Mouse (Mus musculus) brown adipose tissue, adult 24 weeks (tissue): ENCODE results near the gene Rhbdf1. TPM values are rescaled to one million over a fixed set of nuclear protein-coding genes. Genes with fewer than 3 reads are reported as not detected.
"Not testable (repeated sequence)": the region's sequence is repeated elsewhere in the genome, so short reads cannot be mapped to it uniquely, and the experiment has no call there.

Experiments
- H3K27ac ChIP-seq: fragments of 200-500 bp; replicated peaks from 2 replicates; pipeline ENCODE4 v1.5.1; 2012; ENCODE audit warnings: low read depth, mild to moderate bottlenecking, low read length
- H3K4me1 ChIP-seq: fragments of 200-500 bp; 2 replicates; pipeline ENCODE4 v1.6.1; 2012; ENCODE audit warnings: low read length, mixed read lengths; ENCODE audit not compliant: control insufficient read depth, insufficient read depth, insufficient read length
- H3K4me3 ChIP-seq: fragments of 200-500 bp; 2 replicates; pipeline ENCODE4 v1.5.1; 2012; ENCODE audit warnings: low read depth, mild to moderate bottlenecking, low read length, moderate library complexity; ENCODE audit not compliant: insufficient read depth
- polyA plus RNA-seq: library from polyadenylated mRNA; stranded (reverse); fragments of >200 nt; gene quantifications from 2 replicates; pipeline ENCODE4 v1.2.4, GENCODE M21; 2012; ENCODE audit not compliant: missing spikeins, insufficient read depth, insufficient read length

Rhbdf1 gene
- polyA plus RNA-seq, 1 experiment: 8.9 TPM

DNA sequence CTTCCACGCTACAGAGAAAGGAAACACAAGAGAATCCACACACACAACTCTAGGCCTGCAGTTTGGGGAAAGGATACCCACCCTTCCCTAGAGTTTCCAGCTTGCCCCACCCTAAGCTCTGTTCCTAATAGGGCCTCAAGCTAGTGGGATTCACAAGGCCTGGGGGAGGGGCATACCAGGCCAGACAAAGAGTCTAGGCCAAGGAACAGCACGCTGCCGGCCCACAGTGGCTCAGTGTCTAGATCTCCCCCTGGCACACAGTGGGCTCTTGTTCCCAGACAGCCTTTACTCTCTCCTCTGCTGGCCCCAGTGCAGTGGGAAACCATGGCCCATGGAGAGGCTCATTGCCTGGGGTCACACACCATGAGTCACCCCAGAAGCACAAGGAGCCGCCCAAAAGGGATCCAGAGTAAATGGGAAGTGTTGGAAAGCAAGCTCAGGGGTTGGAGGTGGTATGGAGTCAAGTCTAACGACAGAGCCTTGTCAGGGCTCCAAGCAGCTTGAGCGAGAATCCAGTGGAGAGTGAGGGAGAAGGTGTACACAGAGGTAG, 3.5 kb downstream of the Rhbdf1 start:
- Histone ChIP-seq H3K4me1 (peaks cover 13% of the 10 kb centered on the region), H3K4me3 (no peak overlapping the region), H3K27ac (no peak overlapping the region)

DNA sequence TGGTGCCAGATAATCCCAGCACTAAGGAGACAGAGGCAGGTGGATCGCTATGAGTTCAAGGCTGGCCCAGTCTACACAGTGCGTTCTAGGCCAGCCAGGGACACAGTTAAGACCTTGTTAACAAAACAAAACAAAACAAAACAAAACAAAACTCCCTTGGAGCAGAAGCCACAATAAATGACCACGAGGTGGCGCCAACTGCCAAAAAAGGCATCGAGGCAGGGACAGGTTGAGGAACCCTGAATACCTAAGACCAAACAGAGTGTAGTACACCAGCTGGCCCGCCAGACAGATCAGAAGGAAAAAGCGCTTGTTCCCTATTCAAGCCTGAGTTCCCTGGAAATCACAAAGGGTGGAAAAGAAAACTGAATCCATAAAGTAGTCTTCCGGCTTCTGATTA, 5.2 kb downstream of the Rhbdf1 start:
- H3K27ac ChIP-seq: no peak overlapping the region
- H3K4me1 ChIP-seq: peaks cover 5% of the 10 kb centered on the region
- H3K4me3 ChIP-seq: no peak overlapping the region

DNA sequence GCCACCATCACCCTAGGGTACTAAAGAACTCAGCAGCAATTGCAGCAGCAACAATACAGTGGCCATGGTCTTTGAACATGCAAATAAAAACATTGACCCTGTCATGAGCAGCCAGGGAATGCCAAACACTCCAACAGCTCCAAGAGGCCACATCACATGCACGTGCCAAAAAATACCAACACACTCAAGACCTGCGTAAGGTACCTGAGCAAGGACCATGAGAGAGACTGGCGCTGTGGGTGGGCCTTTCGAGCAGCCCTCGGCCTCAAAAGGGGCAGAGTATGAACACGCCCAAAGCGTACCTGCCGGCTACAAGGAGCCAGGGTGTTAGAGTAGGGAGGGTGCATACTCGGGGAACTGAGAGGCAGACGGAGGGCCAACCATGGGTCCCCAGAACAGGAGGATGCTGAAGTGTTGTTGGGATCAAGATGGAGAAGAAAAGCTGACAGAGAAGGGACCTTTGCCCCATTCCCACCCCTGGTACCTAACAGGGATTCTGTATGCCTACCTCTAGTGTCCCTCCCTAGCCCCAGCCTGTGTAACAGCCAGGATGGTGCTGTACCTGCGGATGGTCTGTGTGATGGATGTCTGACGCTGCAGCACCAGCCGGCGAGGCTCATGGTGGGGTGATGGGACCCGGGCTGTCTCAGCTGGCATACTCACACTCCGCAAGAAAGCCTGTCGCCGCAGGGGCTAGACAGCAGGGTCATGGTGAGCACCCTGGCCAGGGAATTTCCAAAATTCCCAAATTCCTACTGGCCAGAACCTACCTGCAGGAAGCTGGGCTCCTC, 6.5 kb downstream of the Rhbdf1 start:
- H3K27ac ChIP-seq: no peak overlapping the region
- no peak overlapping the region for H3K4me3 ChIP-seq
- H3K4me1 ChIP-seq: peaks cover under 1% of the 10 kb centered on the region

DNA sequence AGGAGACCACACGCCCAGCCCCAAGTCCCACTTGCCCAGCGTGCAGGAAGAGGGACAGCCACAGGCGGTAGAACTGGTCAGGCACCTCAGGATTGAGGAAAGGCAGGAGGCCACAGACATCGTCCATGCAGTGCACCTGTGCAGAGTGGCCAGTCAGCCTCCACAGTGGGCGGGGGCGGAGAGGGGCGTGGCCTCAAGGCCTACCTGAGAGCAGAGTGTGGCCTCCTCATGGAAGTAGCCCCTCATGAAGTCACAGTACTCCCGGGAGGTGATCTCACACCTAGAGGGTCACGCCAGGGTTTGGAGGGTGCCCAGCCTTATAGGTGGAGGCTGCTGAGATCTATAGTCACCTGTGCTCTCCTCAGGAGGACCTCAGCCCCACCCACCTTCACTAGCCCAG, 11.5 kb downstream of the Rhbdf1 start:
- Histone ChIP-seq H3K4me3 (no peak overlapping the region), H3K4me1 (no peaks in the 10 kb centered on the region), H3K27ac (no peak overlapping the region)

DNA sequence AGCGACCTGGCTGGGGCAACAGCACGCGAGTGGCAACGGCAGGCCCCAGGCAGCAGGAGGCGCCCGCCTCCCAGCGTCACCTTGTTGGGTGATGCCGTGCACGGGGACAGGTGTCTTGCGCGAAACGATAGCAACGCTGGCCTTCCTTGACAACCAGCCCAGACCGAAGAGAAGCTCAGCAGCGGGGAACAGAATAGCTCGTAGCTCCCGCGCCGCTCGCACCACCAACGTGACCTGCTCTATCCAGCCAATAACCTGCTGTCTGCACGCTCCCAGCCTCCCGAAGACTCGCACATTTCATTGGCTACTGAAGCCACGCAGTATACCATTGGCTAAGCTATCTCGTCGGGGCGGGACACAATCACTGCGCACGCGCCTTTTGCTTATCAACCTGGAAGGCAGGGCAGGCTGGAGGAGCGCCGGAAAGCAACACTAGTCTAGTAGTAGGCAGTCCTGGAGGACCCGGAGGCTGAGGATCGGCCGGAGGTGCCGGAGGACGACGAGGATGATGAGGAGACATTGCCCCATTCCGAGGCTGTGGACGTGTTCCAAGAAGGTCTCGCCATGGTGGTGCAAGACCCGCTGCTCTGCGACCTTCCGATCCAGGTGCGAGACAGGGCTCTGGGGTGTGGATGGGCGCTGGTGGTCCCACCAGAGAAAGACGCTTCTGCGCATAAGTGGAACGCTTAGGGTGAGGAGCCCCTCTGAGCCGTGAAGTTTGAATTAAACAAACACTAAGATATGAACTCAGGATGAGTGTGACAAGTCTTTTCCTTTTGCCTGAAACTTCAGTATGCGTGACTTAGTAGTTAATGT, 16.8 kb downstream of the Rhbdf1 start, which contains the start of gene Snrnp25:
Gene Snrnp25 (plus strand): TSS at position 358 of the 816 bp plus-strand sequence.
- Histone ChIP-seq H3K4me3 (peak within 1 kb of the TSS; percentile 70), H3K27ac (no peak within 1 kb of the TSS), H3K4me1 (no peaks in the 10 kb centered on the region)

DNA sequence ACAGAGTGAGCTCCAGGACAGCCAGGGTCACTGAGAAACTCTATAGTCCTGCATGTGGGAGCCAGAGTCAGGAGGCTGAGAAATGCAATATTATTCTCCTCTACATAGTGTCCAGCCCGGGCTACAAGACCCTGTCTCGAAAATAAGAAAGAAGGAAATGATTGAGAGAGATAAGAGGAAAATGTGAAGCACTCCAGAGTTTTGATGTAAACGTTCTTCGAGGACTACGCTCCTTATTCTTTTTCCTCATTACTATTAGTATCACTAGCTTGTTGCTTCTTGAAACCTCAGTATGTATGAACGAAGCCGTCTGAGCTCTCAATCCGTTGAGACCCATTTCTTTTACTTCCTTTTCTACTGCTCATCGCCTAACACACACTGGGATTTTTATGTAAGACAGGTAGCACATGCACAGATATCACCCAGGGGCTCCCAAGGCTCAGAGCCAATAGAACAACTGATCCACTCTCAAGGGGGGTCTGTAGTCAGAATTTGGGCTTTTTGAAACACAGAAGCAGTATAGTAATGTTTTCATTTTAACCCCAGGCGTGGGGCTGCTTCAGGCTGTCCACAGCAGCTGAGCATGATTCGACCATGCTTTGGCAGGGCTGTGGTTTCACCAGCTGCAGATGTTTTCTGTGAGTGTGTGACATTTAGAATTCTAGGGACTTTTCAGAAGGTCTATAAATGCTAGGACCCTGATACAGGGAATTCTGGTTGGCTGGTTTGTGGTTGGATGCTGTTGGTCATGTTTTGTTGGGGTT, 20.0 kb downstream of the Rhbdf1 start:
- Histone ChIP-seq H3K4me3 (no peak overlapping the region), H3K4me1 (no peaks in the 10 kb centered on the region), H3K27ac (no peak overlapping the region)

DNA sequence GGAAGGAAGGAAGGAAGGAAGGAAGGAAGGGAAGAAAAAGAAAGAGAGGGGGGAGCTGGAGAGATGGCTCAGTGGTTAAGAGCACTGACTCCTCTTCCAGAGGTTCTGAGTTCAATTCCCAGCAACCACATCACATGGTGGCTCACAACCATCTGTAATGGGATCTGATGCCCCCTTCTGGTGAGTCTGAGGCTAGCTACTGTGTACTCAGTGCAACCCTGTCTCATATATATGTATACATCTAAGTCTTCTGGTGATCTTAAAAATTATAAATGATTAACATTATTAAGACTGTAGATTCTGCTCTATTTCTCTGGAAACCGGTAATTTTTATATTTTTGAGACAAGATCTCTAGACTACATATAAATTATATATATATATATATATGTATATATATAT, 21.1 kb downstream of the Rhbdf1 start:
- H3K4me3 ChIP-seq, H3K4me1 ChIP-seq, H3K27ac ChIP-seq: not testable (repeated sequence)

DNA sequence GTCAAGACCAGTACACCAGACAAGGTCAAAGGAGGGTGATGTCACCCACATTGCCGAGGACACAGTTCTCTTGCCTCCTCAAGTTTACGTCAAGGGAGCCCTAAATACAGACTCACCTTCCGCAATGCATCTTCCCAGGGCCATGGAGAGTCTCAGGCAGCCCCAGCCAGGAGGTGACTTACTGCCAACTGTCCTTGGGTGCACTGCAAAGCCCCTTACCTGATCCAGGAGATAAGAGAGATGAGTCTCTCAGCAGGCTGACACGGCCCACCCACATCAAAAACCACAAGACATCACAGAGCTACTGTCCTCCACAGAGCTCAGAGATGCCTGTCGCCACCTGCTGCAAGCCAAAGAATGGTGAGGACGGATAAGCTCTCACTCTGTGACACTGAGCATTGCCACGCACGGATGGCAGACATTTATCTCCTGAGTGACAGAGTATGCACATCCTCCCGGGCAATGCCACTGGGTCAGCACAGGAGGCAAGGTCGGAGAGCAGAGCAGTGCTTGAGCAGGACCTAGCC, 22.0 kb downstream of the Rhbdf1 start, which contains the start of gene Il9r:
Gene Il9r (minus strand): TSS at position 205 of the 527 bp plus-strand sequence.
- no peak within 1 kb of the TSS for H3K4me3 ChIP-seq
- H3K4me1 ChIP-seq: no peaks in the 10 kb centered on the region
- no peak within 1 kb of the TSS for H3K27ac ChIP-seq

DNA sequence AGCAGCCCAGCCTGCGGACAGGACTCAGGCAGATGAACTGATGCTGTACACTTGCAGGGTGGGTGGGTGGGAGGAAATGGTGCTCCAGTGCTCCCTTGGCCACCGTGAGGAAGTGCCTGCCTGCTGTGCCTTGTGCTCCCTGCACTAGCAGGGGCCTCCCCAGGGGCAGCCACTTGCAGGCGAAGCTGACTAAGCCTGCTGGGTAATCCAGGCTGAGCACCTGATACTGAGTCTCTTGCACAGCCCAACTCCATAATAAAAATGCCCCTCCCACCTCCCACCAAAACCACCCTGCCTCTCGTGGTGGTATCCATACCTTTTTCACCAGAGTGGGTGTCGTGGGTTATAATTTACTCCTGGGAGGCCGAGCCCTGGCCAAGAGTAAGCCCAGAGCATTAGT, 22.9 kb downstream of the Rhbdf1 start:
- no peak overlapping the region for H3K27ac ChIP-seq
- H3K4me3 ChIP-seq: no peak overlapping the region
- H3K4me1 ChIP-seq: no peaks in the 10 kb centered on the region

DNA sequence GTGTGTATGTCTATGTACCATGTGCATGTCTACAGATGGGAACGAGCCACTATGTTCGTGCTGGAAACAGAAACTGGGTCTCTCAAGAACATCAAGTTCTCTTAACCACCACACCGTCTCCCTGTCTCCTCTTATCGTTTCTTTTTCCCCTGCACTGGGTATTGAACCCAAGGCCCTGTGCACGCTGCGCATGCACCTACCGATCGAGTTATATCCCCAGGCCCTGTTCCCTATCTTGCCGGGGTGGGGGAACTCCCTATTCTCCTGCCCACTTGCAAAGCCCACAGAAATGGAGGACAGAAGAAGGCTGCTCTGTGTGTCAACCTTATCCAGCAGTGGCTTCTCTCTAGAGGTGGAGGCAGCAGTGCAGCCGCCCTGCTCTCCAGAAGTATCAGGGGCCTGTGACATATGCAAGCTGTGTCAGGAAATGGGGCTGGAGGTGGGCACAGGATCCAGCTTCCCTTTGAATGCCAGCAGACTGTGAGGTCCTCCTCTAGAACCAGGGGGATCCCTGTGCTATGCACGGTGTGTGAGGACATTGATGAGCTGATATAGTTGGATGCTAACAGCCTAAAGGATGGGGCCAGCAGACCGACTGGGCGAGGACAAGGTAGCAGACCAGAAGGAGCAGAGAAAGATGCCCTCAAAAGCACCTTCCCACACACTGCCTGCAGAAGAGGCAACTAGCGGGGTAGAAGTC, 23.7 kb downstream of the Rhbdf1 start:
- Histone ChIP-seq H3K4me1 (no peaks in the 10 kb centered on the region), H3K4me3 (no peak overlapping the region), H3K27ac (no peak overlapping the region)

DNA sequence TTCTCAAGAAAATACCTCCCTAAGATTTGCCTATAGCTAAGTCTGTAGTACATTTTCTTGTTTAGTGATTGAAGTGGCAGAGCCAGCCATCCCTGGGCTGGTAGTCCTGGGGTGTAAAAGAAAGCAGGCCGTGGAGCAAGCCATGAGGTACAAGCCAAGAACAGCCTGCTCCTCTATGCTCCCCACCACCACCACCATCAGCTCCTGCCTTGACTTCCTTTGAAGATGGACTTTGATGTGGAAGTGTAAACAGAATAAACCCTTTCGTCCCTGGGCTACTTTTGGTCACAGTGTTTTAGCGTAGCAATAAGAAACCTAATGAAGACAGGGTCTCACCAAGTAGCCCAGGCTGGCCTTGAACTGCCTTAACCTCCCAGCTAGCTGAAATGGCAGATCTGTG, 24.3 kb downstream of the Rhbdf1 start:
- no peak overlapping the region for H3K27ac ChIP-seq
- no peak overlapping the region for H3K4me3 ChIP-seq
- H3K4me1 ChIP-seq: no peaks in the 10 kb centered on the region

DNA sequence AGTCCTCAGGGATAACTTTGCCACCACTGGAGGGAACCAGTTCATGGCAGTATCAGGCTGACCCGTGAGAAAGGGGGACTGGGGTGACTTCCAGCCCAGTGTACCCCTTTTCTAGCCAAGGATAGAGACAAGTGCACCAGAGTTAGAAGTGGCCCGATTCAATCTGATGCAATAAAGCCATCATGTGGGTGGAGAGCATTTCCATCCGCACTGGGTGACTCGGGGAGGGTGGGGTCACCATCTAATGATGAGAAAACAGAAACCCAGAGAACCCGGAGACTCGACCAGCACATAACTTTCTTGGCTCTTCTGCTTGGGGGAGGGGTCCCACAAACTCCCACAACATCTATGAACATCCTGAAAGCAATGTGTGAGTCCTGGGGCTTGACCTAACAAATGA, 25.4 kb downstream of the Rhbdf1 start:
- Histone ChIP-seq H3K27ac (no peak overlapping the region), H3K4me3 (no peak overlapping the region), H3K4me1 (no peaks in the 10 kb centered on the region)

DNA sequence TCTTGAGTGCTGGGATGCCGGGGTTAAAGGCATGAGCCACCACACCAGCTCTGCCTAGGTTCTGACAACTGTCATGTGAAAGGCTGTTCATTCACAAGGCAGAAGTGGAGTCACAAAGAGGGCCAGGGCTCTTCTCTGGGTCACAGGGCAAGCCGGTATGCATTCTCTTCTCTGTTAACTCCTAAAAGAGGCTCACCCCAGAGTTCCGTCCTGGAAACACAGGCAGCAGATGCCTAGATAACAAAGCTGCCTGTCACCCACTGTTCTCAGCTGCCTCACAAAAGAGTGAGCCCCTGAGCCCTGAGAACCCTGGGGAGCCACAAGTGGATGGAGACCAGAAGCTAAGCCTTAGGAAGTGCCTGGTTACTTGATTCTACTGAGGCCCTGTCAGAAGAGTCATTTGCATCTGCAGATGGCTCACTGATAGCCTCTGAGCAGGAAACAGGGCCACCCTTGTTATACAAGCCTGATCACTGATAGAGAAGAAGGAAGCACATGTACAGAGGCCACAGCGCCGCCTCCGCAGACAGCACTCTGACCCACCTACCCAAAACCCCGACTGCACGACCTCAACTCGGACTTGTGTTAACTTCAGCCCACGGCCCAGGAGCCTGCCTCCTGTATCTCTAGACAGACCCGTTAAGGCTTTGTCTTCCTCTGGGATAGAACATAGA, 26.1 kb downstream of the Rhbdf1 start:
- H3K27ac ChIP-seq: no peak overlapping the region
- H3K4me3 ChIP-seq: no peak overlapping the region
- H3K4me1 ChIP-seq: no peaks in the 10 kb centered on the region

DNA sequence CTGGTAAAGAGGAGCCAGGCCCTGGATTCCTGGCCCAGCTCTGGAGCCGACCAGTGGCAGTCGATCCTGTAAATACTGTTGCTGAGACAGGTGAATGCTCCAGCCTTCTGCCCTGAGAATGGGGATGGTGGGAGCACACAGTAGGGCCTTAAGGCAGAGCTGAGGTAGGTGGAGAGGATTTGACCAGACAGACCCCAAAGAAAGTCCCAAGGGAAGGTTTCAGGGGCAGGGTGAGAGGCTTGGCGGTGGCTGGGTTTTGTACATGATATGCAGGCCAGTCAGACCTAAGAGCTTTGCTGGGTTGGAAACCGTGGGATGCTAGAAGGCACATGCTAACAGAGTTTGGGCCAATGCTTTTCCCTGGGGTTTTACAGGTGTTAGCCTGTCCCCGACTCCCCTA, 27.5 kb downstream of the Rhbdf1 start:
- Histone ChIP-seq H3K4me3 (no peak overlapping the region), H3K4me1 (no peaks in the 10 kb centered on the region), H3K27ac (no peak overlapping the region)
